Mouse (Mus musculus) intestine, embryonic 16.5 days (tissue): ENCODE measurements at regions not wholly inside any gene's neighbourhood (a gene's known extent, or its start where the extent isn't known, plus 50 kb on each side); places are given as distances from the start of the nearest gene placed in this dataset.

Experiments used
- ATAC-seq: fragments of 200-750 bp; cut with Nextera tagmentation; 2 replicates; pipeline ENCODE4 v1.8.0; 2017; ENCODE audit warnings: moderate TSS enrichment, moderate library complexity
- H3K27ac ChIP-seq: fragments of 300-500 bp; sonication (generic); 2 replicates; pipeline ENCODE4 v1.5.1; 2014; ENCODE audit warnings: mild to moderate bottlenecking, low read length
- H3K27me3 ChIP-seq: fragments of 300-500 bp; sonication (generic); replicated peaks from 2 replicates; pipeline ENCODE4 v1.6.1; 2014; ENCODE audit warnings: low read length, control low read depth, mixed read lengths; ENCODE audit not compliant: control insufficient read depth, insufficient read depth
- H3K36me3 ChIP-seq: fragments of 300-500 bp; sonication (generic); 2 replicates; pipeline ENCODE4 v1.6.1; 2014; ENCODE audit warnings: low read length, control low read depth; ENCODE audit not compliant: control insufficient read depth, insufficient read depth
- H3K4me1 ChIP-seq: fragments of 300-500 bp; sonication (generic); 2 replicates; pipeline ENCODE4 v1.6.1; 2014; ENCODE audit warnings: low read length, control low read depth, mixed read lengths; ENCODE audit not compliant: control insufficient read depth, insufficient read depth
- H3K4me2 ChIP-seq: fragments of 300-500 bp; sonication (generic); 2 replicates; pipeline ENCODE4 v1.6.1; 2014; ENCODE audit warnings: low read depth, low read length, control low read depth
- H3K4me3 ChIP-seq: fragments of 300-500 bp; sonication (generic); 2 replicates; pipeline ENCODE4 v1.5.1; 2014; ENCODE audit warnings: mild to moderate bottlenecking, low read length
- H3K9ac ChIP-seq: fragments of 300-500 bp; sonication (generic); 2 replicates; pipeline ENCODE4 v1.6.1; 2014; ENCODE audit warnings: low read depth, low read length
- H3K9me3 ChIP-seq: fragments of 300-500 bp; sonication (generic); 2 replicates; pipeline ENCODE4 v1.6.1; 2016; ENCODE audit warnings: low read length, control low read depth; ENCODE audit not compliant: control insufficient read depth
- WGBS: fragments of 180-500 bp; shearing (Covaris S2); extraction: QIAGEN DNeasy Blood & Tissue Kit; methylation state at CpG from one replicate; pipeline ENCODE4 v1.1.7; 2014; 5-methylcytosine and 5-hydroxymethylcytosine counted together

- H3K27me3 ChIP-seq, result no peaks in the 10 kb centered on the region
- 66% methylated on average over 7 of the region's 7 CpGs for WGBS
- H3K36me3 ChIP-seq, result no peaks in the 10 kb centered on the region
Observed at GRCm38 (mm10) chr13:46222031-46222430, 51.5 kb upstream of the Stmnd1 start.

GRCm38 (mm10) chr13:46218101-46218701, 55.3 kb upstream of the Stmnd1 start:
- no peak overlapping the region for H3K4me3 ChIP-seq

More at GRCm38 (mm10) chr13:46222031-46222430, 51.5 kb upstream of the Stmnd1 start:
- Histone ChIP-seq H3K4me3 (no peak overlapping the region), H3K4me1 (no peaks in the 10 kb centered on the region), H3K4me2 (no peak overlapping the region), H3K27ac (no peak overlapping the region), H3K9ac (no peak overlapping the region), H3K9me3 (no peaks in the 10 kb centered on the region)
- ATAC-seq, result no peak

GRCm38 (mm10) chr13:46216954-46217838, 56.3 kb upstream of the Stmnd1 start:
- no peak overlapping the region for H3K9ac ChIP-seq
- H3K36me3 ChIP-seq, result no peaks in the 10 kb centered on the region
- H3K4me2 ChIP-seq, result no peak overlapping the region
- H3K27me3 ChIP-seq, result no peaks in the 10 kb centered on the region
- ATAC-seq, result no peak
- WGBS, result 67% methylated on average over 9 of the region's 9 CpGs
- no peak overlapping the region for H3K27ac ChIP-seq
- H3K4me3 ChIP-seq, result no peak overlapping the region
- H3K4me1 ChIP-seq, result no peaks in the 10 kb centered on the region
- H3K9me3 ChIP-seq, result no peaks in the 10 kb centered on the region

More at GRCm38 (mm10) chr13:46218101-46218701, 55.3 kb upstream of the Stmnd1 start:
- Histone ChIP-seq H3K9ac (no peak overlapping the region), H3K27me3 (no peaks in the 10 kb centered on the region), H3K4me2 (peak overlapping the region; percentile 34), H3K9me3 (no peaks in the 10 kb centered on the region), H3K4me1 (no peaks in the 10 kb centered on the region), H3K36me3 (no peaks in the 10 kb centered on the region), H3K27ac (no peak overlapping the region)
- 65% methylated on average over 20 of the region's 20 CpGs for WGBS
- ATAC-seq, result no peak

- Histone ChIP-seq H3K27me3 (no peaks in the 10 kb centered on the region), H3K4me3 (no peak overlapping the region), H3K4me1 (no peaks in the 10 kb centered on the region), H3K36me3 (no peaks in the 10 kb centered on the region), H3K27ac (no peak overlapping the region), H3K4me2 (no peak overlapping the region), H3K9ac (no peak overlapping the region), H3K9me3 (no peaks in the 10 kb centered on the region)
- ATAC-seq, result no peak
- WGBS, result 81% methylated on average over 3 of the region's 3 CpGs
Observed at GRCm38 (mm10) chr13:46203551-46203950, 70.0 kb upstream of the Stmnd1 start.

- WGBS, result 81% methylated on average over 6 of the region's 6 CpGs
- Histone ChIP-seq H3K9me3 (no peaks in the 10 kb centered on the region), H3K4me1 (no peaks in the 10 kb centered on the region), H3K4me3 (no peak overlapping the region), H3K27ac (no peak overlapping the region), H3K9ac (no peak overlapping the region), H3K4me2 (no peak overlapping the region), H3K27me3 (no peaks in the 10 kb centered on the region), H3K36me3 (no peaks in the 10 kb centered on the region)
- no peak for ATAC-seq
Observed at GRCm38 (mm10) chr13:46202586-46202985, 70.9 kb upstream of the Stmnd1 start.

- H3K9me3 ChIP-seq, result no peaks in the 10 kb centered on the region
- H3K4me3 ChIP-seq, result no peak overlapping the region
- H3K9ac ChIP-seq, result no peak overlapping the region
- no peaks in the 10 kb centered on the region for H3K27me3 ChIP-seq
- no peak for ATAC-seq
- H3K27ac ChIP-seq, result no peak overlapping the region
- no peak overlapping the region for H3K4me2 ChIP-seq
- H3K4me1 ChIP-seq, result no peaks in the 10 kb centered on the region
- H3K36me3 ChIP-seq, result no peaks in the 10 kb centered on the region
- 77% methylated on average over 14 of the region's 14 CpGs for WGBS
Observed at GRCm38 (mm10) chr13:46201029-46201599, 72.4 kb upstream of the Stmnd1 start.

GRCm38 (mm10) chr13:46193131-46193530, 80.4 kb upstream of the Stmnd1 start:
- ATAC-seq, result no peak
- Histone ChIP-seq H3K4me1 (no peaks in the 10 kb centered on the region), H3K36me3 (no peaks in the 10 kb centered on the region), H3K4me2 (no peak overlapping the region), H3K27me3 (no peaks in the 10 kb centered on the region), H3K9me3 (no peaks in the 10 kb centered on the region), H3K9ac (no peak overlapping the region), H3K4me3 (no peak overlapping the region), H3K27ac (no peak overlapping the region)
- 79% methylated on average over 1 of the region's 1 CpGs for WGBS

GRCm38 (mm10) chr13:46189726-46190125, 83.8 kb upstream of the Stmnd1 start:
- ATAC-seq, result no peak
- Histone ChIP-seq H3K27me3 (no peaks in the 10 kb centered on the region), H3K9me3 (no peaks in the 10 kb centered on the region), H3K27ac (no peak overlapping the region), H3K4me2 (no peak overlapping the region), H3K4me1 (no peaks in the 10 kb centered on the region), H3K4me3 (no peak overlapping the region), H3K9ac (no peak overlapping the region), H3K36me3 (no peaks in the 10 kb centered on the region)
- WGBS, result 73% methylated on average over 2 of the region's 2 CpGs

GRCm38 (mm10) chr13:46182851-46183250, 90.7 kb upstream of the Stmnd1 start:
- H3K4me3 ChIP-seq, result no peak overlapping the region
- ATAC-seq, result no peak
- H3K36me3 ChIP-seq, result no peaks in the 10 kb centered on the region
- no peaks in the 10 kb centered on the region for H3K4me1 ChIP-seq
- 75% methylated on average over 8 of the region's 8 CpGs for WGBS
- H3K27ac ChIP-seq, result no peak overlapping the region
- H3K9ac ChIP-seq, result no peak overlapping the region
- H3K27me3 ChIP-seq, result no peaks in the 10 kb centered on the region
- no peaks in the 10 kb centered on the region for H3K9me3 ChIP-seq
- H3K4me2 ChIP-seq, result no peak overlapping the region
